Mouse (Mus musculus) forebrain, embryonic 12.5 days (tissue): ENCODE measurements around the gene Ano10. TPM values are rescaled to one million over a fixed set of nuclear protein-coding genes. Genes with fewer than 3 reads are reported as not detected.

Experiments used
- ATAC-seq: fragments of 200-750 bp; cut with Nextera tagmentation; 2 replicates; pipeline ENCODE4 v1.8.0; 2017; ENCODE audit warnings: moderate TSS enrichment; ENCODE audit not compliant: low FRiP score
- H3K27ac ChIP-seq: fragments of 300-500 bp; sonication (generic); 2 replicates; pipeline ENCODE4 v1.5.1; 2016; ENCODE audit warnings: mild to moderate bottlenecking
- H3K27me3 ChIP-seq: fragments of 300-500 bp; sonication (generic); 2 replicates; pipeline ENCODE4 v1.6.1; 2016; ENCODE audit warnings: mild to moderate bottlenecking
- H3K36me3 ChIP-seq: fragments of 300-500 bp; sonication (generic); replicated peaks from 2 replicates; pipeline ENCODE4 v1.6.1; 2016; ENCODE audit warnings: mild to moderate bottlenecking
- H3K4me1 ChIP-seq: fragments of 300-500 bp; sonication (generic); 2 replicates; pipeline ENCODE4 v1.6.1; 2016
- H3K4me2 ChIP-seq: fragments of 300-500 bp; sonication (generic); 2 replicates; pipeline ENCODE4 v1.6.1; 2016; ENCODE audit warnings: mild to moderate bottlenecking, moderate library complexity
- H3K4me3 ChIP-seq: fragments of 300-500 bp; sonication (generic); replicated peaks from 2 replicates; pipeline ENCODE4 v1.5.1; 2016; ENCODE audit warnings: mild to moderate bottlenecking
- H3K9ac ChIP-seq: fragments of 300-500 bp; sonication (generic); 2 replicates; pipeline ENCODE4 v1.6.1; 2016; ENCODE audit warnings: mild to moderate bottlenecking
- H3K9me3 ChIP-seq: fragments of 300-500 bp; sonication (generic); 2 replicates; pipeline ENCODE4 v1.6.1; 2016
- WGBS: fragments of 180-500 bp; shearing (Covaris S2); methylation state at CpG from one replicate; pipeline ENCODE4 v1.1.7; 2016; 5-methylcytosine and 5-hydroxymethylcytosine counted together
- polyA plus RNA-seq: library from polyadenylated mRNA; unstranded; fragments of >200 nt; fragmentation: Nextera tagmentation; extraction: Ambion mirVana; gene quantifications from 2 replicates; pipeline ENCODE4 v1.2.1, GENCODE M21; 2016

Gene Ano10
- polyA plus RNA-seq, 1 experiment from 2014 or later, result 37.0 TPM

DNA sequence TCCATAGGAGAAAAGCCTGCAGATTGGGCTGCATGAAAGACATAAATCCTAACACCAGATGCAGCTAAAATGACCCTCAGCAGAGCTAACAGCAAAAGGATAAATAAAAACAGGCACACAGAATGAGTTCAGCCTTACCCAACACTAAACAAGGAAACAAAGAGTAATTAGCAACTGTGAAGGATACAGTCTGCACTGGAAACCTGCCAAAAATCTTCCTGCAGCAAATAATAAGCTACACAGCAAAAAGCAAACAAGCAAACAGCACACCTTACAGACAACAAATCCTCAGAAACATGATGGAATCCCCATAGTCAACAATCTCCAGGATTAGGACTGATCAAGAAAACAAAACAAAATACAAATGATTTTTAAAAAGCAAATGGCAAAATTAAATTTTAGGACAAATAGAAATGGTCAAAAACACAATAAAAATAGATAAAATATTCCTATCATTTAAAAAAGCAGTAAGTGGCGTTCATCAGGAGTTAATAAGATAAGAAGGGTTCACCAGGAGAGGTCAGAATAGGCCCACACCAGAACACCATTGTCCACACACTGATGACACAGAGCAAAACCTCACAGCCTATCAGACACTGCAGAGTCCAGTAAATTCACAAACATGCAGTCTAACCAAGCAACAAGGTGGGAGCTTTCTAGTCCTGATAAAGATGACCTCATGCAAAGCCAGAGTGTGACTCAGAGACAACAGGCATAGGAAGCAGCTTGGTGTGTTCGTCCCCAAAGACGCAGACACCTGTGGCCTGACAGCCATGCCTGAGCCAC is 24.8 kb downstream of the Ano10 start:
- H3K36me3 ChIP-seq, result peaks cover 45% of the 10 kb centered on the region
- WGBS, result 90% methylated on average over 3 of the region's 3 CpGs
- no peak for ATAC-seq
- H3K4me3 ChIP-seq, result no peak overlapping the region
- H3K27ac ChIP-seq, result no peak overlapping the region
- H3K4me1 ChIP-seq, result no peaks in the 10 kb centered on the region
- no peak overlapping the region for H3K4me2 ChIP-seq
- no peaks in the 10 kb centered on the region for H3K9me3 ChIP-seq
- no peak overlapping the region for H3K9ac ChIP-seq
- H3K27me3 ChIP-seq, result no peaks in the 10 kb centered on the region

DNA sequence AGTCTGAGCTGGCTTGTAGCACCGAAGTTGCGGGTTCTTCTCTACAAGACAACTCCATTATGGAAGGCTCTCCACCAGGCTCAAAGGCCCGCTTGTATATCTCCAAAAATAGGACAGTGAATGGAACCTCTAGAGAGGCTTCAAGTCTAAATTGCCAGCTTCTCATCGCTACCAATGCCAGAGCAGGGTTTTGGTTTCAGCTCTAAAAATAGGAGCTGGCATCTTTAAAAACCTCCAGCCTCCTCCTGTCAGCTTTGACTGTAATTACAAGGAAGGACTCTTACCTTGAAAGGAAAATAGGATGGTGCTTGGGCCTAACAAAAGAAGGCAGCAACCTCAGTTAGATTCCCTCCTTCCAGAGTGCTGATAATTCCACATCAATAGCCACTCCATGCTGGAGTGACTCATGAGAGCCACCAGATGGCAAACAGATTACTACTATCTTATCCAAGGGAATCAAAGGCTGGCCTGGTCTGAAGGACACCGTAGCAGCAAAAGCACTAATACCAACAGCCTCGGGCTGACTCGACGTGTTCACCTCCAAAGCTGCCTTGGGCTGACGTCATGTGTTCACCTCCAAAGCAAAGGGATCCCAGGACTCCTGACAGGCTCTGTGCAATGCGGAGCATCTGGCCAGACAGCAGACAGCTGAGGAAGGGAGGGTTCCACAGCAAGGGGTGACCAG is 28.6 kb downstream of the Ano10 start:
- ATAC-seq, result no peak
- Histone ChIP-seq H3K36me3 (peaks cover 39% of the 10 kb centered on the region), H3K9ac (no peak overlapping the region), H3K27ac (no peak overlapping the region), H3K4me2 (no peak overlapping the region), H3K4me1 (no peaks in the 10 kb centered on the region), H3K27me3 (no peaks in the 10 kb centered on the region), H3K4me3 (no peak overlapping the region), H3K9me3 (no peaks in the 10 kb centered on the region)
- 83% methylated on average over 10 of the region's 10 CpGs for WGBS

DNA sequence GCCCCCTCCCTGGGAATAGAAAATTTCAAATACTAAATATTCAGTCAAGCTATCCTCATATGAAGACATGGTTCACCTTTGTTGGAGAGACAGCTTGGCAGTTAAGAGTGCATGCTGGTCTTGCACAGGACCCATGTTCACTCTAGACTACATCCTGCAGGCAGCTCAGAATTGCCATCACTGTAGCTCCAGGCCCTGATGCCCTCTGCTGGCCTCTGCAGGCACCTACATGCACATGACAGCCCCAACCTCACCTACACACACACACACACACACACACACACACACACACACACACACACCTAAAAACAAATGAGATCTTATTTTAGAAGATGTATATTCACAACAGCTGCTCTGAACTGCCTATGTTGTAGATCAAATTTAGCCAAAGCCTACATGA is 31.1 kb downstream of the Ano10 start:
- Histone ChIP-seq H3K36me3 (peaks cover 43% of the 10 kb centered on the region), H3K9me3 (no peaks in the 10 kb centered on the region), H3K27ac (no peak overlapping the region), H3K27me3 (no peaks in the 10 kb centered on the region), H3K4me1 (no peaks in the 10 kb centered on the region), H3K4me2 (no peak overlapping the region), H3K4me3 (no peak overlapping the region), H3K9ac (no peak overlapping the region)
- ATAC-seq, result no peak

DNA sequence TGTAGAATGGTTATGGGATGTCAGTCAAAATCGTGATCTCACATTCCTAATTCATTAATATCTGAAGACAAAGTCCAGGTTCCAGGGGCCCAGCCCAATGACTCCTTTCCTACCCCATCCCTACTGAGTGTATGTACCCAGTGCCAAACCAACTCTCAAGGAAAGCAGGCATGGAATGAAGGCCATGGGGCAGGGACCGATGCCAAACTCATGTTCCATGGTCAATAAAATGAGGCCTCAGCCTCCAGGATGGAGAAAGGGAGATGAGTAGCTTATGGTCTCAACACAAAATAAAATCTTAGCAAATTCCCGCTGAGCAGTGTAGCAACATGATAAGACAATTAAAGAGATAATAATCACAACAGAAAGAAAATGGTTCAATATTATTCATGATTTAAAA is 39.8 kb downstream of the Ano10 start:
- 88% methylated on average over 3 of the region's 3 CpGs for WGBS
- Histone ChIP-seq H3K36me3 (peaks cover 57% of the 10 kb centered on the region), H3K4me2 (no peak overlapping the region), H3K9ac (no peak overlapping the region), H3K27me3 (no peaks in the 10 kb centered on the region), H3K4me3 (no peak overlapping the region), H3K27ac (no peak overlapping the region), H3K4me1 (no peaks in the 10 kb centered on the region), H3K9me3 (no peaks in the 10 kb centered on the region)
- no peak for ATAC-seq

- H3K4me2 ChIP-seq, result no peak overlapping the region
- 67% methylated on average over 1 of the region's 1 CpGs for WGBS
- no peak for ATAC-seq
- H3K9ac ChIP-seq, result no peak overlapping the region
- H3K4me3 ChIP-seq, result no peak overlapping the region
- H3K27me3 ChIP-seq, result no peaks in the 10 kb centered on the region
- H3K36me3 ChIP-seq, result peaks cover 54% of the 10 kb centered on the region
- H3K9me3 ChIP-seq, result no peaks in the 10 kb centered on the region
- H3K27ac ChIP-seq, result no peak overlapping the region
- H3K4me1 ChIP-seq, result peaks cover 4% of the 10 kb centered on the region; the same call in 1 of the 2 replicates
Measured at GRCm38 (mm10) chr9:122252113-122252512, 42.1 kb downstream of the Ano10 start.

GRCm38 (mm10) chr9:122248168-122248567 is 46.1 kb downstream of the Ano10 start:
- WGBS, result 38% methylated on average over 8 of the region's 8 CpGs
- Histone ChIP-seq H3K27ac (no peak overlapping the region), H3K36me3 (peaks cover 34% of the 10 kb centered on the region), H3K4me2 (no peak overlapping the region), H3K9ac (no peak overlapping the region), H3K4me1 (peaks cover 8% of the 10 kb centered on the region; the same call in 1 of the 2 replicates), H3K27me3 (no peaks in the 10 kb centered on the region), H3K4me3 (no peak overlapping the region), H3K9me3 (no peaks in the 10 kb centered on the region)
- 0 out of 2 replicates have a peak, but pooled peaks have one; percentile 69 for ATAC-seq

- Histone ChIP-seq H3K9me3 (no peaks in the 10 kb centered on the region), H3K27ac (no peak overlapping the region), H3K4me3 (no peak overlapping the region), H3K36me3 (peaks cover 30% of the 10 kb centered on the region), H3K4me1 (peaks cover 8% of the 10 kb centered on the region; the same call in 1 of the 2 replicates), H3K27me3 (no peaks in the 10 kb centered on the region), H3K4me2 (no peak overlapping the region), H3K9ac (no peak overlapping the region)
- 48% methylated on average over 13 of the region's 13 CpGs for WGBS
- peak; percentile 47; the same call in 1 of the 2 replicates for ATAC-seq
Measured at GRCm38 (mm10) chr9:122247430-122248027, 46.7 kb downstream of the Ano10 start.

GRCm38 (mm10) chr9:122245879-122246278 is 48.3 kb downstream of the Ano10 start:
- H3K36me3 ChIP-seq, result peaks cover 14% of the 10 kb centered on the region
- 87% methylated on average over 8 of the region's 8 CpGs for WGBS

GRCm38 (mm10) chr9:122245471-122245870 is 48.8 kb downstream of the Ano10 start:
- Histone ChIP-seq H3K27ac (no peak overlapping the region), H3K9me3 (no peaks in the 10 kb centered on the region), H3K4me2 (no peak overlapping the region), H3K36me3 (peaks cover 10% of the 10 kb centered on the region), H3K4me3 (no peak overlapping the region), H3K27me3 (no peaks in the 10 kb centered on the region), H3K4me1 (peaks cover 22% of the 10 kb centered on the region), H3K9ac (no peak overlapping the region)
- 66% methylated on average over 4 of the region's 4 CpGs for WGBS
- ATAC-seq, result no peak

More at GRCm38 (mm10) chr9:122245879-122246278, 48.3 kb downstream of the Ano10 start:
- H3K27ac ChIP-seq, result no peak overlapping the region
- no peak overlapping the region for H3K4me2 ChIP-seq
- H3K9me3 ChIP-seq, result no peaks in the 10 kb centered on the region
- no peak overlapping the region for H3K4me3 ChIP-seq
- H3K4me1 ChIP-seq, result peaks cover 18% of the 10 kb centered on the region
- H3K27me3 ChIP-seq, result no peaks in the 10 kb centered on the region
- no peak for ATAC-seq
- H3K9ac ChIP-seq, result no peak overlapping the region

- 43% methylated on average over 2 of the region's 2 CpGs for WGBS
- Histone ChIP-seq H3K27ac (no peak overlapping the region), H3K4me1 (peaks cover 23% of the 10 kb centered on the region), H3K36me3 (peaks cover 10% of the 10 kb centered on the region), H3K9me3 (no peaks in the 10 kb centered on the region), H3K27me3 (no peaks in the 10 kb centered on the region), H3K4me2 (no peak overlapping the region), H3K4me3 (no peak overlapping the region), H3K9ac (no peak overlapping the region)
- no peak for ATAC-seq
Measured at GRCm38 (mm10) chr9:122244800-122245165, 49.4 kb downstream of the Ano10 start.

GRCm38 (mm10) chr9:122244080-122244799 is 50.0 kb downstream of the Ano10 start:
- H3K27me3 ChIP-seq, result no peaks in the 10 kb centered on the region
- ATAC-seq, result no peak

DNA sequence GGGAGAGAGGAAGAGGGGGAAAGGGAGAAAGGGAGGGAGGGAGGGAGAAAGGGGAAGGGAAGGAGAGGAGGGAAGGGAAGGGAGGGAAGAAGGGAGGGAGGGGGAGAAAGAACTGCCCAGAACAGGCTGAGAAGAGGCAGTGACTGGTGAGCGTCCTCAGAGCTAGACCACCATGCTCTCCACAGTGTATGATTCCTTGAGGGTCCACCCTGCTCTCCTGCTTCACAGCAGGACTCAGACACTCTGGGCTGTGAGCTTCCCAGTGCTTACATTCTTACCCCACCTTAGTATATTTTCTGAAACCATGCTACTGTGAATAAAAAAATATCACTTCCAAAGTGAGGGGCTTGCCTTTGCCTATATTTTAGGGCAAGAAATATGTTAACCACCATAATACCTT is 50.9 kb downstream of the Ano10 start:
- H3K36me3 ChIP-seq, result peaks cover 7% of the 10 kb centered on the region
- H3K9me3 ChIP-seq, result no peaks in the 10 kb centered on the region
- H3K27ac ChIP-seq, result no peak overlapping the region
- no peak for ATAC-seq
- H3K27me3 ChIP-seq, result no peaks in the 10 kb centered on the region
- no peak overlapping the region for H3K4me3 ChIP-seq
- WGBS, result 71% methylated on average over 1 of the region's 1 CpGs
- H3K4me2 ChIP-seq, result no peak overlapping the region
- H3K4me1 ChIP-seq, result peaks cover 23% of the 10 kb centered on the region
- no peak overlapping the region for H3K9ac ChIP-seq

More at GRCm38 (mm10) chr9:122244080-122244799, 50.0 kb downstream of the Ano10 start:
- 38% methylated on average over 4 of the region's 4 CpGs for WGBS
- Histone ChIP-seq H3K9ac (no peak overlapping the region), H3K4me1 (peaks cover 23% of the 10 kb centered on the region), H3K27ac (no peak overlapping the region), H3K36me3 (peaks cover 7% of the 10 kb centered on the region), H3K9me3 (no peaks in the 10 kb centered on the region), H3K4me3 (no peak overlapping the region), H3K4me2 (no peak overlapping the region)
